Comparison of ENCODE assay signal across 34 mouse cellular contexts in genomic region chrX:137923490-137923889, GRCm38 (mm10).
"Had no signal": no experiment of that assay in that cellular context is flagged by ENCODE, and none has a peak within 500 bp of the region (broad histone marks: within the 10 kb centered on the region; RNA-seq: fewer than 3 reads in every experiment).

No protein-coding gene starts in this region.

- H3K27ac ChIP-seq: heart, embryonic 13.5 days; heart, embryonic 15.5 days; hindbrain, embryonic 10.5 days; hindbrain, embryonic 12.5 days; hindbrain, embryonic 13.5 days; hindbrain, embryonic 14.5 days; hindbrain, embryonic 15.5 days; hindbrain, postnatal 0 days; intestine, embryonic 15.5 days; kidney, embryonic 15.5 days; kidney, postnatal 0 days; layer of hippocampus, adult 2 months; left cerebral cortex, adult 2 months had no signal

- H3K9ac ChIP-seq: heart, embryonic 12.5 days; heart, embryonic 13.5 days; heart, embryonic 15.5 days; hindbrain, embryonic 12.5 days; hindbrain, embryonic 13.5 days; hindbrain, embryonic 14.5 days; hindbrain, embryonic 15.5 days; intestine, embryonic 15.5 days; kidney, embryonic 15.5 days had no signal

- H3K4me1 ChIP-seq: heart, embryonic 12.5 days; heart, embryonic 13.5 days; heart, embryonic 15.5 days; hindbrain, embryonic 10.5 days; hindbrain, embryonic 12.5 days; hindbrain, embryonic 13.5 days; hindbrain, embryonic 15.5 days; intestine, embryonic 15.5 days; kidney, embryonic 15.5 days had no signal

- DNase-seq: heart, postnatal 10 days; heart, postnatal 14 days; heart, postnatal 36 days; heart, postnatal 4 days; kidney, adult 11 months; kidney, adult 18-20 months; kidney, adult 2 months; kidney, adult 8-10 months; kidney, adult 9 months; kidney, postnatal 10 days; kidney, postnatal 14 days; kidney, postnatal 25 days; kidney, postnatal 36 days; kidney, postnatal 4 days; layer of hippocampus, adult 9-11 months; layer of hippocampus, postnatal 36 days had no signal

- H3K27me3 ChIP-seq: heart, embryonic 12.5 days; heart, embryonic 13.5 days; heart, embryonic 15.5 days; hindbrain, embryonic 12.5 days; hindbrain, embryonic 13.5 days; hindbrain, embryonic 15.5 days; intestine, embryonic 15.5 days; kidney, embryonic 15.5 days had no signal

- ATAC-seq: hindbrain, embryonic 16.5 days; hindbrain, postnatal 0 days; inflammation-experienced regulatory T-cells, adult 6 months; intestine, embryonic 15.5 days; intestine, embryonic 16.5 days; intestine, postnatal 0 days had no signal

- H3K36me3 ChIP-seq: heart, embryonic 12.5 days; heart, embryonic 13.5 days; heart, embryonic 15.5 days; hindbrain, embryonic 10.5 days; hindbrain, embryonic 12.5 days; hindbrain, embryonic 13.5 days; hindbrain, embryonic 15.5 days; intestine, embryonic 15.5 days; kidney, embryonic 15.5 days had no signal

- H3K4me3 ChIP-seq: heart, embryonic 12.5 days; heart, embryonic 13.5 days; heart, embryonic 15.5 days; hindbrain, embryonic 10.5 days; hindbrain, embryonic 12.5 days; hindbrain, embryonic 13.5 days; hindbrain, embryonic 15.5 days; intestine, embryonic 15.5 days; kidney, embryonic 15.5 days; layer of hippocampus, adult 2 months; left cerebral cortex, adult 2 months had no signal

- H3K9me3 ChIP-seq: heart, embryonic 12.5 days; heart, embryonic 13.5 days; heart, embryonic 15.5 days; hindbrain, embryonic 10.5 days; hindbrain, embryonic 12.5 days; hindbrain, embryonic 13.5 days; hindbrain, embryonic 15.5 days; intestine, embryonic 15.5 days; kidney, embryonic 15.5 days had no signal

- H3K4me2 ChIP-seq: heart, embryonic 12.5 days; heart, embryonic 13.5 days; heart, embryonic 15.5 days; hindbrain, embryonic 12.5 days; hindbrain, embryonic 13.5 days; hindbrain, embryonic 14.5 days; hindbrain, embryonic 15.5 days; intestine, embryonic 15.5 days; kidney, embryonic 15.5 days had no signal
